Mouse (Mus musculus) cortical plate, adult 2 months (tissue): ENCODE results near the gene Pls1.

Source experiments
- CTCF ChIP-seq: fragments of 200-500 bp; IDR thresholded peaks from 2 replicates; pipeline ENCODE4 v1.5.1; 2011; ENCODE audit warnings: mild to moderate bottlenecking, control low read depth, low read length; ENCODE audit not compliant: insufficient read depth; ENCODE audit errors: extremely low read depth
- POLR2A ChIP-seq: fragments of 200-500 bp; IDR thresholded peaks from 2 replicates; pipeline ENCODE4 v1.6.1; 2011; ENCODE audit warnings: mild to moderate bottlenecking, low read length, control low read depth; ENCODE audit not compliant: insufficient read depth; ENCODE audit errors: extremely low read depth

DNA sequence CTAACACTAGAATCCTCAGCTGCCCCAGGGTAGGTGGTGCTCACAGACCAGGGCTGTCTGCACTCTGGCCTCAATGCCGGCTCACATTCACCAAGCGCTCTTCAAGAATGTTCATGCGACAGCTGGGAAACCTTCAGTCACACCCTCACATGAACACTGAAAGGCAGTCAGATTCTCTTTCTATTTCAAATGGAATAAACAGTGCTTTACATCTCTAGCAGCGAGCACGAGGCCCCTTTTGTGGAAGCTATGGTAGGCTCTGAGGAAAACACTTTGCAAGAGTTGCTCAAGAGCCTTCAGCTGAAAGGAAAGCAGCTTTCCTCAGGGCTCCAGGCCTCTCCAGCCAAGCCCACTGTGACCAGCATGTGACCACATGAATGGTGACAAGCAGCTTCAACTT is 139.7 kb downstream of the Pls1 start:
- TF ChIP-seq CTCF (no peak), POLR2A (no peak)
